Mouse (Mus musculus) brain, adult 2 months (tissue): ENCODE measurements around the gene Lysmd1.

ENCODE experiments used
- DNase-seq: peaks from one replicate; pipeline ENCODE4 v3.0.0; 2011; ENCODE audit warnings: low read depth, low spot score

Gene Lysmd1

GRCm38 (mm10) chr3:95136336-95136735, 2.4 kb downstream of the Lysmd1 start:
- no peak for DNase-seq

- no peak for DNase-seq
Observed at GRCm38 (mm10) chr3:95139586-95140288, 5.8 kb downstream of the Lysmd1 start.

- DNase-seq = no peak
Observed at GRCm38 (mm10) chr3:95140289-95140595, 6.4 kb downstream of the Lysmd1 start.

GRCm38 (mm10) chr3:95140795-95141194, 6.9 kb downstream of the Lysmd1 start:
- no peak for DNase-seq

DNA sequence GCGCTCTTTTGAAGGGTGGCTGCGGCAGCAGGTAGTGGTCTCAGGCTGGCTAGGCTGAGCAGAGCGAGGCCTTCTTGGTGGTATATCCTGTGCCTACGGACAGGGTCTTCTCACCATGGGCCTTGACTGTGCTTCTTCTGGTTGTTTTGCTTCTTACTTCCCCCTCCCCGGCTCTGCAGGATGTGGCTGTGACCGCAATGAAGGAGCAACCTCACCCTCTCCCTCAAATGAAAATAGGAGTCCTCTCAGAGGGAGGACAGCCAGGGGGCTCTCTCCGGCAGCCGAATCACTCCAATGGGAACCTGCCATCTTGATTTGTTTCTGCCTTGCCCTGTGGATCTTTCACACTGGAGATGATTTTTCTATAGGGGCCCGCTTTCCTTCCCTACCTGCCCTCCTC, 7.6 kb downstream of the Lysmd1 start:
- no peak for DNase-seq

GRCm38 (mm10) chr3:95141952-95142616, 8.2 kb downstream of the Lysmd1 start, which contains the start of gene Tnfaip8l2:
Gene Tnfaip8l2, minus strand, starts transcription at chr3:95142360.
- DNase-seq = no peak

GRCm38 (mm10) chr3:95142617-95143011, 8.7 kb downstream of the Lysmd1 start:
- peak; percentile 91 for DNase-seq

- DNase-seq = no peak
Observed at GRCm38 (mm10) chr3:95147924-95148323, 14.0 kb downstream of the Lysmd1 start.

DNA sequence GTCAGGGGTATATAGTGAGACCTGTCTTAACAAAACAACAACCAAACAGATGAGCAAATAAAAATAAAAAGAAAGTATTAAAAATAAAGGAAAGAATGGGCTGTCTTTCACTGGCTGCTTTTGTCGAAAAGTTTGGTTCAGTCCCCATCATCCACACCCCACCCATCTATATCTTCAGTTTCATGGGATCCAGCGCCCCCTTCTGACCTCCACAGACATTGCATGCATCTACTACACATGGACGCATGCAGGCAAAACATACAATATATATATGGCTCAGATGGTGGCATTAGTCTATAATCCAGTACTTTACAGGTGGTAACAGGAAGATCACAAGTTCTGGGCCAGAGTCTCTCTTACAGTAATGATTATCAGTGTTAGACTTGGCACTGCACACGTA, 20.0 kb downstream of the Lysmd1 start:
- DNase-seq = peak; percentile 53

DNA sequence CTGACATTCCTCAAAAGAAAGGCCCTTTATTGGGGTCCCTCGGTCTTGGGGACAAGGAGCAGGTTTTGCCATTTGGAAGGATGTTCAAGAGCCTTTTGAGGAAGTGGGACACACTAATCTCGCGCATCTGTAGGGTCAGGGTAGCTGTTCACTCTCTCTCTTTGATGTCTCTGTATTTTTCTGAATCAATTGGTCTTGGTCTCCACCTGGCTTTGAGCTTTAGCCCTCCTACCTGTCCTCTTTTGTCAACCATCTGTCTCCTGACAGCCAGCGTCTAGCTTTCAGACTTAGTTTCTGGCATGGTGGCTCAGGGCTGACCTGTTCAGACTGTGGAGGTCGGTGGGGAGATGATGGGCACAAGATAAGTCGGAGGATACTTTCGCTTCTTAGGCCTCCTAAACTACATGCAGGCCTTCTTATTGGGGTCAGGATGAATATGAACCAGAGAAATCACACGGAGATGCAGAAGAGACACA, 25.7 kb downstream of the Lysmd1 start:
- no peak for DNase-seq

DNA sequence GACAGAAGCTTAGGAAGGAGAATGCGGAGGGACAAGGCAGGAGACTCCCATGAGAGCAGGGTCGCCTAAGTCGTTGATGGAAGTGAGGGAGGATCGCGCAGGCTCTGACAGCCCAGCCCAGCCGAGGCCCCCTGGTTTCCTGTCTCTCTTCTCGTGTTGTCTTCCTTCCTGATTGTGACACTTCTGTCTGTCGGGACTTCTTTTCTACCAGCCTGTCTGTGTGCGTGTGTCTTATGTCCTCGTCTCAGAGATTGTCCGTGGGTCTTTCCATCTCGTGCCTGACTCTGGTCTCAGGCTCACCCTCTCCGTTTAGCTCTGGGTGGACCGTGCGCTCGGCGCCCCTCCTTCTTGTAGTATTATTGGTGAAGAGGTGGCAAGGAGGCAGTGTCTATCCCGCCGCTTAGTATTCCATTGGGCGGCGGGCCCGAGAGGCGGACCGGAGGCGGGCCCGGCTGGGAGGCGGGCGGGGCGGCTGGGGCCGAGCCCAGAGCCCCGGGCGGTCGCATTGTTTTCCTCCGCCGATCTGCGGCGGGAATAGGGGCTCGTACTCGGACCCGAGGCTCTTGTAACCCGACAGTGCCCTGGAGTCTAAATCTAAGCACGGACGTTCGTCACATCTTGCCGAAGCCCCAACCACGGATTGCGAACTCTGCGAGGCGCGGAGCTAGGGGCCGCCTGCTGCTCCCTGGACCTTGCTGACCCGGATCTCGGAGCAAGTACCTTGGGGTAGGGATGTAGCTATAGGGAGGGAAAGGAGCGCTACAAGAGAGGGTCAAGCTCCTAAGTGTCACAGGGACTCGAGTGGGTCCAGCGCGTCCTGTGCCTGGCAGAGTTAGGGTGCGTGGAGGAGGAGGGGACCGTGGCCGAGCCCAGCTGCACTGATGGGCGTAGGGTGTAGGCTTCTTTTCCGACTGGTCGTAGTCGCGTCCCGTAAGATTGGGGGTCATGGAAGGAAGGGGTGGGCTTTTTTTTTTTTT, 26.4 kb downstream of the Lysmd1 start, which contains the start of gene Sema6c:
Gene Sema6c (plus strand): TSS at position 471 of the 977 bp plus-strand sequence.
- DNase-seq = peak; percentile 97

GRCm38 (mm10) chr3:95161041-95161551, 27.2 kb downstream of the Lysmd1 start:
- DNase-seq = no peak

DNA sequence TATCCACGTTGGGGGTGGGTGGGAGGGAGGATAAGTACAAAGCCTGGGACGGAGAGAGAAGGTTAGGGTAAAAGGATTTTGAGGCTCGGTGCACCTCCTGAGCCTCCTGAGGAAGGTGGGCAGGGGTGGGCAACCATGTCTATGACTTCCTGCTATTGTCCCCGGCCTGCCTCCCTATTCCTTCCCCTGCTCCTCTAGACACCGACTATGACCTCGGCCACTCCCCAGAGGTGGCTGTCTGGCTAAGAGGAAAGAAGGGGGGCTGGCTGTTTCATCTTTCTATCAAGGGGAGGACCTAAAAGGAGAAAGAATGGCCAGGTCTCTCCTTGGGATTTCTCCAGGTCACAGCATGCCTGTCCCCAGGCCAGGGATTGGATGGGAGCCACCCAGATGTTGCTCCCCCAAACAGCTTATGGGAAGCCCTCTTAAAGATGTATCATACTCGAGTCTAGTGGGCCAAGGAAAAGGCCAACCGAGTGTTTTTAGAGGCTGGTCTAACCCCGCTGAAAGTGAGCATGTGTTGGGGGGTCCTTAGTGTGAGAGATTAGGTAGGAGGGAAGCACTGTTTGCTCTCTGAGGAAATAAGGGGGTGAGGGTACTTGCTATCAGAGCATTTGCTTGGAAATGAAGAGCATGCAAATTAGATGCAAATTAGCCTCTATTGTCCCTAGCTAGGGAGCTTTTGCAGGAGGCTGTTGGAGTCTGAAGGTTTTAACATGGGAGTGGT, 27.9 kb downstream of the Lysmd1 start:
- DNase-seq = no peak

DNA sequence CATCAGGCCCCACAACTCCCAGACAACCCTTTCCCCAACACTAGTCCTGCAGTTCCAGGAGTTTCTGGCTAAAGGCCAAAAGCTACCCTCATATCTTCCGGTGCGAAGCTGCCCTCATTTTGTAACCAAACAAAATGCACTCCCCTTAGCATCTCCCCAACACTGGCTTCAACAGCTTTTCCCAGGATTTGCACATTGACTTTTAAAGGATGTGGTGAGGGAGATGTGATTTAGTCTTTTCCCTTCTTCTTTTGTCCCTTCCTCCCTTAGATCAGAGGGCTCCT, 28.4 kb downstream of the Lysmd1 start:
- no peak for DNase-seq

GRCm38 (mm10) chr3:95163419-95164255, 29.7 kb downstream of the Lysmd1 start:
- no peak for DNase-seq

DNA sequence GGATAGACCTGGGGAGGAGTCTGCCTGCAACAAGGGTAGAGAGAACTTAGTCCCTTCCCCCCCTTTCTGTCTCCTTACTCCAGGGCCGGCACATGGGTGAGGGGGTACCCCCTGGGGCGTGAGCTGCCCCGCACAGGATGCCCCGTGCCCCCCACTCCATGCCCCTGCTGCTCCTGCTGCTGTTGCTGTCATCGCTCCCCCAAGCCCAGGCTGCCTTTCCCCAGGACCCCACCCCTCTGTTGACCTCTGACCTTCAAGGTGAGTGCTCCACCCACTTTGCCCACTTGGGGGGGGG, 30.3 kb downstream of the Lysmd1 start:
- no peak for DNase-seq

DNA sequence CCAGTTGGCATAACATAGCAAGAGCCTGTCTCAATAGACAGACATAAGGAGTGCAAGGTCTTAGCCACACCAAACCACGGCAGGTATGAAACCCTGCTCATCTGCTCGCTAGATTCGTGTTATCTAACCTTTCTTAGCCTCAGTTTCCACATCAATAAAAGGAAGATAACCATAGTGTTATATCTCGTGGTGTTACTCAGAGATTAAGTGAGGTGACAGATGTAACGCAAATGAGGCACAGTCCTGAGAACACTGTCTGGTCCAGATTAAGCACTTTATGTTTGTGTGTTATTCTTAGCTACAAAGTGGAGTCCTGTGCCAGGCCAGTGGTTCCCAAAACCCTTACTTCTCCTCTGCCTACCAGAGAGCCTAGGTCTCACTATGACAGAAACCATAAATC, 31.0 kb downstream of the Lysmd1 start:
- no peak for DNase-seq

- no peak for DNase-seq
Observed at GRCm38 (mm10) chr3:95169996-95170395, 36.1 kb downstream of the Lysmd1 start.

DNA sequence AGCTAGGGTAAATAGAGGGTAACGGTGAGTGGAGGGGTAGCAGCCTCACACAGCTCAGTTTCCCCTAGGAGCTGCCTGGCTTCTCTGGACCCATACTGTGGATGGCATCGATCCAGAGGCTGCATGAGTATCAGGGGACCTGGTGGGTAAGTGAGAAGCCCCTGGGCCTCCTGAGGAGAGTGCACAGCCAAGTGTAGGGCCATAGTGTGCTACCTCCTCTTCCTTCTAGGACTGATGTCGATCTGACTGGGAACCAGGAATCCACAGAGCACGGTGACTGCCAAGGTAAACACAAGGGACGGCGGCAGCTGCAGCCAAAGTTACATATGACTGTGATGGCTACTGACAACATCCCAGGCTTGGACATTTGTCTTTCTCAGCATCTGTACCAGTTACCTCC, 37.2 kb downstream of the Lysmd1 start:
- DNase-seq = no peak

GRCm38 (mm10) chr3:95172526-95173255, 38.8 kb downstream of the Lysmd1 start:
- no peak for DNase-seq
